ENCODE assay signal across 12 mouse cellular contexts in genomic region chr13:98358424-98359181, GRCm38 (mm10). TPM values are rescaled to one million over a fixed set of nuclear protein-coding genes. Genes with fewer than 3 reads are reported as not detected.
DNase-seq lines count a peak whose midpoint lies in the region; ATAC-seq lines count a peak whose summit lies in the region.
"Had no signal": no experiment of that assay in that cellular context is flagged by ENCODE, and none has a peak within 500 bp of the region (broad histone marks: within the 10 kb centered on the region; RNA-seq: fewer than 3 reads in every experiment).

No protein-coding gene starts in this region.

- no peaks in the 10 kb centered on the region for H3K36me3 ChIP-seq in hindbrain, embryonic 11.5 days (ENCODE audit: control insufficient read depth, insufficient read depth, low read length)
- H3K36me3 ChIP-seq in hindbrain, embryonic 16.5 days (ENCODE audit: control insufficient read depth, insufficient read depth, low read length) = no peaks in the 10 kb centered on the region
- H3K36me3 ChIP-seq in forebrain, embryonic 12.5 days (replicated peaks) = no peaks in the 10 kb centered on the region
- H3K36me3 ChIP-seq: heart, embryonic 15.5 days had no signal

- H3K27me3 ChIP-seq in hindbrain, embryonic 11.5 days (ENCODE audit: control insufficient read depth, insufficient read depth, low read length) = peaks cover 80% of the 10 kb centered on the region
- peaks cover 63% of the 10 kb centered on the region for H3K27me3 ChIP-seq in hindbrain, embryonic 16.5 days (replicated peaks; ENCODE audit: control insufficient read depth, insufficient read depth, low read length)
- peaks cover 85% of the 10 kb centered on the region for H3K27me3 ChIP-seq in forebrain, embryonic 12.5 days

- H3K4me2 ChIP-seq in hindbrain, embryonic 11.5 days (replicated peaks; ENCODE audit: low read depth, low read length) = peak overlapping the region; percentile 21; the same call in 1 of the 2 replicates
- H3K4me2 ChIP-seq in hindbrain, embryonic 16.5 days (ENCODE audit: low read length) = no peak overlapping the region
- peak overlapping the region; percentile 36 for H3K4me2 ChIP-seq in forebrain, embryonic 12.5 days
- H3K4me2 ChIP-seq: heart, embryonic 15.5 days had no signal

- 0 out of 2 replicates have a peak overlapping the region, but pooled peaks have one; percentile 6 for H3K27ac ChIP-seq in hindbrain, embryonic 11.5 days (ENCODE audit: low read depth, low read length)
- H3K27ac ChIP-seq in hindbrain, embryonic 16.5 days (ENCODE audit: low read depth, low read length) = no peak overlapping the region
- peak overlapping the region; percentile 75 for H3K27ac ChIP-seq in forebrain, embryonic 12.5 days
- H3K27ac ChIP-seq: heart, embryonic 15.5 days had no signal

- H3K9ac ChIP-seq in hindbrain, embryonic 11.5 days (ENCODE audit: low read depth, low read length) = 0 out of 2 replicates have a peak overlapping the region, but pooled peaks have one; percentile 23
- H3K9ac ChIP-seq in hindbrain, embryonic 16.5 days (ENCODE audit: low read depth, low read length) = no peak overlapping the region
- H3K9ac ChIP-seq in forebrain, embryonic 12.5 days = no peak overlapping the region
- H3K9ac ChIP-seq: heart, embryonic 15.5 days had no signal

- peak; percentile 67 for DNase-seq in hindbrain, embryonic 11.5 days (ENCODE audit: low spot score)
- DNase-seq in R1 (ENCODE audit: low read depth, low spot score) = peak; percentile 59
- DNase-seq in neural tube, embryonic 10.5 days (ENCODE audit: extremely low spot score, low spot score) = peak; percentile 76
- DNase-seq in heart, adult 9 months (ENCODE audit: low spot score in 2 of 2) = no peak
- no peak for DNase-seq in urinary bladder, postnatal 36 days (ENCODE audit: low spot score in 2 of 2)
- no peak for DNase-seq in thymus, postnatal 10 days (ENCODE audit: low spot score in 2 of 2)
- DNase-seq: lung, adult 18-20 months had no signal

- no peaks in the 10 kb centered on the region for H3K9me3 ChIP-seq in hindbrain, embryonic 11.5 days (ENCODE audit: control insufficient read depth, low read length)
- H3K9me3 ChIP-seq in hindbrain, embryonic 16.5 days (ENCODE audit: control insufficient read depth, low read length) = no peaks in the 10 kb centered on the region; the same call in 1 of the 2 replicates
- no peaks in the 10 kb centered on the region for H3K9me3 ChIP-seq in forebrain, embryonic 12.5 days
- H3K9me3 ChIP-seq: heart, embryonic 15.5 days had no signal

- WGBS in hindbrain, embryonic 11.5 days = 2% methylated on average over 23 of the region's 23 CpGs
- 1% methylated on average over 23 of the region's 23 CpGs for WGBS in hindbrain, embryonic 16.5 days
- WGBS in forebrain, embryonic 12.5 days = 1% methylated on average over 23 of the region's 23 CpGs

- peak; percentile 47; the same call in 1 of the 2 replicates for ATAC-seq in hindbrain, embryonic 11.5 days (ENCODE audit: low FRiP score)
- no peak for ATAC-seq in hindbrain, embryonic 16.5 days
- ATAC-seq in forebrain, embryonic 12.5 days (ENCODE audit: low FRiP score) = peak; percentile 55

- peaks cover 14% of the 10 kb centered on the region for H3K4me1 ChIP-seq in hindbrain, embryonic 11.5 days (replicated peaks; ENCODE audit: control insufficient read depth, insufficient read depth, low read length)
- H3K4me1 ChIP-seq in hindbrain, embryonic 16.5 days (ENCODE audit: control insufficient read depth, insufficient read depth, low read depth, low read length) = peaks cover 17% of the 10 kb centered on the region
- peaks cover 34% of the 10 kb centered on the region for H3K4me1 ChIP-seq in forebrain, embryonic 12.5 days

- peak overlapping the region; percentile 14 for H3K4me3 ChIP-seq in hindbrain, embryonic 11.5 days (ENCODE audit: low read depth, low read length)
- no peak overlapping the region for H3K4me3 ChIP-seq in hindbrain, embryonic 16.5 days (ENCODE audit: low read length)
- peak overlapping the region; percentile 23 for H3K4me3 ChIP-seq in forebrain, embryonic 12.5 days (replicated peaks)
- H3K4me3 ChIP-seq: heart, embryonic 15.5 days had no signal

RNA-seq across cellular contexts. Expression of gene Foxd1, which starts 4.6 kb away (rescaled TPM):
- 4.6 and 5.0 TPM in 2 replicates for polyA plus RNA-seq in hindbrain, embryonic 11.5 days (2014; fragmentation: Nextera tagmentation; extraction: Ambion mirVana)
- polyA plus RNA-seq in hindbrain, embryonic 16.5 days (2015; fragmentation: Nextera tagmentation; extraction: Ambion mirVana) = 0.43 and 0.75 TPM in 2 replicates
- 2.6 and 4.2 TPM in 2 replicates for polyA plus RNA-seq in forebrain, embryonic 12.5 days (2016; fragmentation: Nextera tagmentation; extraction: Ambion mirVana)
- polyA plus RNA-seq: heart, embryonic 15.5 days; large intestine, adult 2 months; urinary bladder, adult 2 months had no signal

RNA-seq across cellular contexts. Expression of gene Btf3, which starts 41.8 kb away (rescaled TPM):
- polyA plus RNA-seq in hindbrain, embryonic 11.5 days (2014; fragmentation: Nextera tagmentation; extraction: Ambion mirVana) = 784 and 800 TPM in 2 replicates
- polyA plus RNA-seq in hindbrain, embryonic 16.5 days (2015; fragmentation: Nextera tagmentation; extraction: Ambion mirVana) = 428 and 449 TPM in 2 replicates
- 693 and 699 TPM in 2 replicates for polyA plus RNA-seq in forebrain, embryonic 12.5 days (2016; fragmentation: Nextera tagmentation; extraction: Ambion mirVana)

Comparison
In these comparisons a context has a peak if more than half of its experiments do, and no peak if none do; other contexts are left out.
1. DNase-seq: peak in hindbrain, embryonic 11.5 days (single experiment), R1 (single experiment) and neural tube, embryonic 10.5 days (single experiment); none in heart, adult 9 months (0 of 2), urinary bladder, postnatal 36 days (0 of 2) and thymus, postnatal 10 days (0 of 2).